Comparison of ENCODE assay signal across 8 mouse cellular contexts in genomic region chr17:32829540-32830417, GRCm38 (mm10). TPM values are rescaled to one million over a fixed set of nuclear protein-coding genes. Genes with fewer than 3 reads are reported as not detected.
DNase-seq lines count a peak whose midpoint lies in the region; ATAC-seq lines count a peak whose summit lies in the region.

TSS of gene Zfp799 (minus strand) at chr17:32830261.

- H3K4me3 ChIP-seq in heart, embryonic 14.5 days (ENCODE audit: control insufficient read depth in 1 of 2, insufficient read depth in 1 of 2, low read depth in 1 of 2, low read length in 2 of 2), result peak within 1 kb of the TSS; percentile 79 to 89
- H3K4me3 ChIP-seq in liver, embryonic 13.5 days (replicated peaks), result peak within 1 kb of the TSS; percentile 75
- H3K4me3 ChIP-seq in stomach, embryonic 16.5 days (replicated peaks; ENCODE audit: low read length), result peak within 1 kb of the TSS; percentile 89

- H3K36me3 ChIP-seq in heart, embryonic 14.5 days (ENCODE audit: control insufficient read depth, insufficient read depth, low read length), result peaks cover 18% of the 10 kb centered on the region
- peaks cover 9% of the 10 kb centered on the region; the same call in 1 of the 2 replicates for H3K36me3 ChIP-seq in liver, embryonic 13.5 days
- H3K36me3 ChIP-seq in stomach, embryonic 16.5 days (ENCODE audit: control insufficient read depth, insufficient read depth, low read length), result 0 out of 2 replicates have a peak, but pooled peaks cover 3% of the 10 kb centered on the region

- peak within 1 kb of the TSS; percentile 95 for H3K9ac ChIP-seq in heart, embryonic 14.5 days (ENCODE audit: low read length)
- peak within 1 kb of the TSS; percentile 78 for H3K9ac ChIP-seq in liver, embryonic 13.5 days
- H3K9ac ChIP-seq in stomach, embryonic 16.5 days (ENCODE audit: low read length), result peak within 1 kb of the TSS; percentile 95

- peak; percentile 87 for DNase-seq in CD4-positive, CD25-positive, alpha-beta regulatory T cell, adult 2 months (ENCODE audit: low read depth, low spot score)
- DNase-seq in c-Kit-negative CD71-positive TER-119-positive erythroid progenitor cells, embryonic 14.5 days (ENCODE audit: low read depth, low spot score), result peak; percentile 29
- DNase-seq in fibroblast of lung, adult 2 months (ENCODE audit: low read depth), result peak; percentile 77
- peak; percentile 85 for DNase-seq in kidney, postnatal 14 days
- peak; percentile 50 for DNase-seq in liver, embryonic 13.5 days
- DNase-seq in neural tube, embryonic 10.5 days (ENCODE audit: extremely low spot score, low spot score), result peak; percentile 81

- H3K27me3 ChIP-seq in heart, embryonic 14.5 days (ENCODE audit: control insufficient read depth, insufficient read depth, low read length), result no peaks in the 10 kb centered on the region
- H3K27me3 ChIP-seq in liver, embryonic 13.5 days, result no peaks in the 10 kb centered on the region
- H3K27me3 ChIP-seq in stomach, embryonic 16.5 days (ENCODE audit: control insufficient read depth, insufficient read depth, low read length), result no peaks in the 10 kb centered on the region

- H3K4me2 ChIP-seq in heart, embryonic 14.5 days (ENCODE audit: low read length), result peak within 1 kb of the TSS; percentile 83
- peak within 1 kb of the TSS; percentile 73 for H3K4me2 ChIP-seq in liver, embryonic 13.5 days
- H3K4me2 ChIP-seq in stomach, embryonic 16.5 days (ENCODE audit: low read depth, low read length), result peak within 1 kb of the TSS; percentile 92

- WGBS in heart, embryonic 14.5 days, result 2% methylated on average over 35 of the region's 35 CpGs
- 2% methylated on average over 35 of the region's 35 CpGs for WGBS in liver, embryonic 13.5 days (ENCODE audit: insufficient replicate concordance)
- WGBS in stomach, embryonic 16.5 days, result 2% methylated on average over 35 of the region's 35 CpGs

- H3K9me3 ChIP-seq in heart, embryonic 14.5 days (ENCODE audit: control insufficient read depth, low read length), result no peaks in the 10 kb centered on the region
- H3K9me3 ChIP-seq in liver, embryonic 13.5 days (replicated peaks), result no peaks in the 10 kb centered on the region
- H3K9me3 ChIP-seq in stomach, embryonic 16.5 days (replicated peaks; ENCODE audit: control insufficient read depth, low read length), result no peaks in the 10 kb centered on the region

- peaks cover 4 to 8% of the 10 kb centered on the region in 2 experiments; a peak in 3 of 4 replicates for H3K4me1 ChIP-seq in heart, embryonic 14.5 days (ENCODE audit: control insufficient read depth in 2 of 2, insufficient read depth in 2 of 2, low read length in 2 of 2)
- peaks cover 8% of the 10 kb centered on the region; the same call in 1 of the 2 replicates for H3K4me1 ChIP-seq in liver, embryonic 13.5 days (replicated peaks)
- peaks cover 6% of the 10 kb centered on the region; the same call in 1 of the 2 replicates for H3K4me1 ChIP-seq in stomach, embryonic 16.5 days (ENCODE audit: control insufficient read depth, insufficient read depth, low read length)

- H3K27ac ChIP-seq in heart, embryonic 14.5 days (replicated peaks in 1 of 2; ENCODE audit: control insufficient read depth in 1 of 2, insufficient read depth in 1 of 2, low read depth in 2 of 2, low read length in 2 of 2), result peak within 1 kb of the TSS; percentile 58 to 75
- no peak within 1 kb of the TSS for H3K27ac ChIP-seq in liver, embryonic 13.5 days
- no peak within 1 kb of the TSS; the same call in 1 of the 2 replicates for H3K27ac ChIP-seq in stomach, embryonic 16.5 days (ENCODE audit: low read length)

- peak; percentile 94 for ATAC-seq in heart, embryonic 14.5 days (ENCODE audit: insufficient number of reproducible peaks, insufficient read depth, low FRiP score, low read depth)
- ATAC-seq in liver, embryonic 13.5 days (ENCODE audit: low read depth), result peak; percentile 90
- peak; percentile 97 for ATAC-seq in stomach, embryonic 16.5 days (ENCODE audit: insufficient read depth, low FRiP score)

RNA-seq across cellular contexts. Expression of gene Zfp799, which starts in this region (rescaled TPM):
- polyA plus RNA-seq in heart, embryonic 14.5 days (2014; fragmentation: Nextera tagmentation; extraction: Ambion mirVana), result 9.1 and 13.0 TPM in 2 replicates
- polyA plus RNA-seq in liver, embryonic 13.5 days (2015; fragmentation: Nextera tagmentation; extraction: Ambion mirVana), result 1.7 and 2.0 TPM in 2 replicates
- 7.9 and 9.4 TPM in 2 replicates for polyA plus RNA-seq in stomach, embryonic 16.5 days (2015; fragmentation: Nextera tagmentation; extraction: Ambion mirVana)

Comparison
In these comparisons a context has a peak if more than half of its experiments do, and no peak if none do; other contexts are left out.
1. DNase-seq: peak in every context shown above with its lines; median percentile 87 in CD4-positive, CD25-positive, alpha-beta regulatory T cell, adult 2 months; 85 in kidney, postnatal 14 days; 81 in neural tube, embryonic 10.5 days; 77 in fibroblast of lung, adult 2 months; 50 in liver, embryonic 13.5 days; 29 in c-Kit-negative CD71-positive TER-119-positive erythroid progenitor cells, embryonic 14.5 days.
2. H3K27ac ChIP-seq: peak in heart, embryonic 14.5 days (2 of 2); none in liver, embryonic 13.5 days (single experiment) and stomach, embryonic 16.5 days (single experiment).
3. Peak in every context shown above with its lines, with median percentiles within 50 percentile points of each other: ATAC-seq, H3K4me2 ChIP-seq, H3K4me3 ChIP-seq and H3K9ac ChIP-seq.